Mouse (Mus musculus) liver, adult 2 months (tissue): Measurements from ENCODE around the gene Scyl3. TPM values are rescaled to one million over a fixed set of nuclear protein-coding genes. Genes with fewer than 3 reads are reported as not detected.

Experiments used
- DNase-seq: peaks from one replicate; pipeline ENCODE4 v3.0.0-alpha.2; 2011; ENCODE audit warnings: low read depth, low spot score; ENCODE audit errors: extremely low read depth
- H3K27ac ChIP-seq: fragments of 200-500 bp; replicated peaks from 2 replicates; pipeline ENCODE4 v1.5.1; 2012; ENCODE audit warnings: low read depth, mild to moderate bottlenecking, control low read depth, inconsistent platforms, low read length; ENCODE audit not compliant: insufficient read depth
- H3K27me3 ChIP-seq: fragments of 200-500 bp; 2 replicates; pipeline ENCODE4 v1.6.1; 2012; ENCODE audit warnings: mild to moderate bottlenecking, moderate library complexity, low read length, inconsistent platforms; ENCODE audit not compliant: control insufficient read depth, insufficient read depth
- H3K36me3 ChIP-seq: fragments of 200-500 bp; 2 replicates; pipeline ENCODE4 v1.6.1; 2012; ENCODE audit warnings: low read length, inconsistent platforms; ENCODE audit not compliant: control insufficient read depth, insufficient read depth
- H3K4me1 ChIP-seq: fragments of 200-500 bp; 2 replicates; pipeline ENCODE4 v1.6.1; 2011; ENCODE audit warnings: low read length; ENCODE audit not compliant: control insufficient read depth, insufficient read depth
- H3K4me3 ChIP-seq: fragments of 200-500 bp; 2 replicates; pipeline ENCODE4 v1.5.1; 2011; ENCODE audit warnings: low read depth, mild to moderate bottlenecking, control low read depth, low read length, moderate library complexity; ENCODE audit not compliant: insufficient read depth
- H3K79me2 ChIP-seq: fragments of 200-500 bp; 2 replicates; pipeline ENCODE4 v1.6.1; 2012; ENCODE audit warnings: inconsistent platforms, mild to moderate bottlenecking, low read length, moderate library complexity; ENCODE audit not compliant: control insufficient read depth, insufficient read depth
- H3K9ac ChIP-seq: fragments of 200-500 bp; 2 replicates; pipeline ENCODE4 v1.6.1; 2012; ENCODE audit warnings: low read depth, mild to moderate bottlenecking, control low read depth, inconsistent platforms, low read length
- CTCF ChIP-seq: fragments of 200-500 bp; IDR thresholded peaks from 2 replicates; pipeline ENCODE4 v1.5.1; 2011; ENCODE audit warnings: low read depth, low read length, control low read depth
- POLR2A ChIP-seq: fragments of 200-500 bp; IDR thresholded peaks from 2 replicates; pipeline ENCODE4 v1.6.1; 2011; ENCODE audit warnings: low read length, control low read depth; ENCODE audit not compliant: insufficient read depth; ENCODE audit errors: extremely low read depth
- WGBS: fragments of 180-500 bp; shearing (Covaris S2); methylation state at CpG from one replicate; pipeline ENCODE4 v1.1.7; 2018; 5-methylcytosine and 5-hydroxymethylcytosine counted together
- polyA plus RNA-seq: library from polyadenylated mRNA; depleted of rRNA; stranded (reverse); fragments of >200 nt; gene quantifications from 2 replicates; pipeline ENCODE4 v1.2.3, GENCODE M21; 2012
- total RNA-seq: library from RNA; depleted of rRNA; stranded (reverse); fragments of >200 nt; gene quantifications from 2 replicates; pipeline ENCODE4 v1.2.3, GENCODE M21; 2014

The Scyl3 gene
- total and polyA plus RNA-seq, 2 experiments: 7.0 to 9.6 TPM

DNA sequence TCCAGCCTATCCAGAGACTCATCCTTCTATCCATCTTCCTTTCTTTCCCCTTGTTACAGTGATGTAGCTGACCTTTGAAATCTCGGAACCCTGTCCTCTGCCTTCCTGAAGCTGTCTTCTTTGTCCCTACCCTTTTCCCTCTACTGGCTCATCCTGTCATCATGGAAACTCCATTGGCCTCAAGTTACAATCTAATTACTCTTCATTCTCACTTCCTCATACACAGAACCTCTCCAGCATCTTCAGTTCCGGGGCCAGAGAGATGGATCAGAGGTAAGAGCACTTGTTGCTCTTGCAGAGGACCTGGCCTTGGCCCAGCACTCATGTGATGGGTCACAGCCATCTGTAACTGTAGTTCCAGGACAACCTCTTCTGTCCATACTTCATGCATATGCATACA, 28.7 kb upstream of the Scyl3 start:
- Histone ChIP-seq H3K4me3 (no peak overlapping the region), H3K4me1 (no peaks in the 10 kb centered on the region; the same call in 1 of the 2 replicates), H3K9ac (no peak overlapping the region), H3K27ac (no peak overlapping the region), H3K27me3 (no peaks in the 10 kb centered on the region), H3K79me2 (no peaks in the 10 kb centered on the region), H3K36me3 (no peaks in the 10 kb centered on the region)
- WGBS: 90% methylated on average over 2 of the region's 2 CpGs
- no peak for TF ChIP-seq CTCF
- no peak for TF ChIP-seq POLR2A
- DNase-seq: no peak

GRCm38 (mm10) chr1:163903411-163903810, 25.5 kb upstream of the Scyl3 start:
- Histone ChIP-seq H3K27ac (no peak overlapping the region), H3K9ac (no peak overlapping the region), H3K4me1 (no peaks in the 10 kb centered on the region), H3K4me3 (no peak overlapping the region), H3K79me2 (no peaks in the 10 kb centered on the region), H3K36me3 (no peaks in the 10 kb centered on the region), H3K27me3 (no peaks in the 10 kb centered on the region)
- WGBS: 85% methylated on average over 3 of the region's 3 CpGs
- DNase-seq: no peak
- TF ChIP-seq POLR2A (no peak), CTCF (no peak)

DNA sequence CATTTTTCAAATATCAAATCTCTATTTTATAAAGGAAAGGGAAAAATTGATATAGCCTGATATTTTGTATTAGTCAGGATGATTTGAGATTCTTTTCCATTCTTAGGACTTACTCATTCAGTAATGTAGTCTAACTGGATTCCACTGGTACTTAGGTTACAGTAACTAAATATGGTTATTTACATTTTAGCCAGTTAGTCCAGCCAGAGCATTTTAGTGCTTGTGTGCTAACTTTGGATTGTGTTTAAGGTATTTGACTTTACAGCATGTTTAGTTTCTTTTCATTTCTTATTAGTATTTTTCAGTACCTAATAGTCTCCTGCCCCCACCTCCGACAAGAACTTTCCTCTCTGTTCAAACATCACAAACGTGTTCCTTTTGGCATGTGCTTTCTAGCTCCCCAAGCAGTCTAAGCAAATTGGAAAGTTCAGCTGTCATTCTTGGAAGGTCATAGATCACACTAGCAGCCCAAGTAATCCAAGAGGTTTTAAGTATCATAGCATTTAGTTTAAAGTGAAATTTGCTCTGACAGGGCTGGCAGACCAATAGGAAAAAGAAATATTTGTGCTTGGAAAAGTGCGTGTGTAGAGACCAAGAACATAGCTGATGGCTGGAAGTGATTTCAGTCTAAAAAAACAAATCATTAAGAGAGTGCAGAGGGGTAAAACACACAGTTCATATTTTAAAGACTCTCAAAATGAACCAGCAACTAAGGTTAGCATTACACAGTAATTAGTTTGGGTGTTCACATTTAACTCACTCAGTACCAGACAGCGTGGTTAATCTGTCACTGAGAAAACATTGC, 21.7 kb upstream of the Scyl3 start:
- TF ChIP-seq POLR2A: no peak
- no peak for TF ChIP-seq CTCF
- DNase-seq: no peak
- Histone ChIP-seq H3K27me3 (no peaks in the 10 kb centered on the region), H3K4me1 (no peaks in the 10 kb centered on the region), H3K4me3 (no peak overlapping the region), H3K79me2 (no peaks in the 10 kb centered on the region), H3K9ac (no peak overlapping the region), H3K36me3 (no peaks in the 10 kb centered on the region), H3K27ac (no peak overlapping the region)
- 60% methylated on average over 4 of the region's 4 CpGs for WGBS

DNA sequence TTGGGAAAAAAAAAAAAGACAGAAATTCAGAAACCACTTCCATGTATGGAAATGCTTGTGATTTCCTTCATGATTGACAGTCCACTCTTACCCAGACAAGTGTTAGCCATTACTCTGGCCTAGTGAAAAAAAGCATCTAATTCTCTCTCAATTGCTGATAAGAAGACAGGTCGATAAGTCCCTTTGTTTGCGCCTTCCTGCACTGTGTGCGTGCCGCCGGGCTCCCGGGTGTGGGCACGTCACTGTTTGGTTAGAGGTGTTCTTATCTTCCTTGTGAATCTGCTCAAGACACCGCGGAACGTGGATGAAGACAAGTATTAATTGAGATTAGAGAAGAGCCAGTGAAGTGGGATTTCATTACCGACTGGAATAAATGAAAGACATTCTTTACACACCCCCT, 20.5 kb upstream of the Scyl3 start:
- Histone ChIP-seq H3K9ac (no peak overlapping the region), H3K4me3 (no peak overlapping the region), H3K27ac (no peak overlapping the region), H3K36me3 (no peaks in the 10 kb centered on the region), H3K27me3 (no peaks in the 10 kb centered on the region), H3K4me1 (no peaks in the 10 kb centered on the region), H3K79me2 (no peaks in the 10 kb centered on the region)
- WGBS: 18% methylated on average over 11 of the region's 11 CpGs
- TF ChIP-seq POLR2A: no peak
- DNase-seq: no peak

DNA sequence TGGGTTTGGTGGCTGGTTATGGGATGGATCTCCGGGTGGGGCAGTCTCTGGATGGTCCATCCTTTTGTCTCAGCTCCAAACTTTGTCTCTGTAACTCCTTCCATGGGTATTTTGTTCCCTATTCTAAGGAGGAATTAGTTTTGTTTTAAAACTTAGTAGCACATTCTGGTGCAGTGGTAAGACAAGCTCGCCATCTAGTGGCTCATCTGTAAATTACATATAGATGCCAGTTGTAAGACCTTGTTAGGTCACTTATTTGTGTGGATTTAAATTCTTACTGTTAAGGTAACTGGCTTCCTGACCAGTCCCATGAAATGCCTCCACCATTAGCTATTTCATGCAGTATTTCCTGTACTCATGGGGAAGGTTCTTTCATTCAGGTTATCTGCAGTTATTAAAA, 18.6 kb upstream of the Scyl3 start:
- 0% methylated on average over 2 of the region's 2 CpGs for WGBS
- Histone ChIP-seq H3K9ac (no peak overlapping the region), H3K79me2 (no peaks in the 10 kb centered on the region), H3K36me3 (no peaks in the 10 kb centered on the region), H3K4me3 (no peak overlapping the region), H3K27me3 (no peaks in the 10 kb centered on the region), H3K4me1 (no peaks in the 10 kb centered on the region), H3K27ac (no peak overlapping the region)
- TF ChIP-seq CTCF: peak; percentile 22; the same call in 1 of the 2 replicates
- no peak for TF ChIP-seq POLR2A
- DNase-seq: peak; percentile 59

GRCm38 (mm10) chr1:163910785-163911184, 18.1 kb upstream of the Scyl3 start:
- 93% methylated on average over 9 of the region's 9 CpGs for whole genome bisulfite sequencing
- no peak overlapping the region for H3K27ac ChIP-seq
- H3K9ac ChIP-seq: no peak overlapping the region
- H3K27me3 ChIP-seq: no peaks in the 10 kb centered on the region
- H3K79me2 ChIP-seq: no peaks in the 10 kb centered on the region
- no peaks in the 10 kb centered on the region for H3K36me3 ChIP-seq
- H3K4me1 ChIP-seq: no peaks in the 10 kb centered on the region
- DNase-seq: no peak
- H3K4me3 ChIP-seq: no peak overlapping the region
- TF ChIP-seq POLR2A (no peak), CTCF (no peak)
